Mouse (Mus musculus): Measurements from ENCODE around the gene Rbm26. TPM values are rescaled to one million over a fixed set of nuclear protein-coding genes. Genes with fewer than 3 reads are reported as not detected.

Gene Rbm26
- polyA plus RNA-seq, 1 experiment from 2014 or later = 43.2 TPM

Other genes with a start within 250 kb of the Rbm26 start
- 76.8 and 95.3 TPM in 2 replicates for gene Ndfip2, start 81.2 kb upstream of the Rbm26 start, polyA plus RNA-seq (2014; fragmentation: Nextera tagmentation; extraction: Ambion mirVana)